Mouse (Mus musculus): ENCODE data around the gene Trmt11. TPM values are rescaled to one million over a fixed set of nuclear protein-coding genes. Genes with fewer than 3 reads are reported as not detected.

Trmt11 gene
- polyA plus RNA-seq, 1 experiment from 2014 or later, result 26.8 TPM

Other genes with a start within 250 kb of the Trmt11 start
- 31.0 and 37.4 TPM in 2 replicates for gene Hint3, start 28.9 kb upstream of the Trmt11 start, polyA plus RNA-seq (2015; fragmentation: Nextera tagmentation; extraction: Ambion mirVana)
- gene Ncoa7, start 202.6 kb upstream of the Trmt11 start, polyA plus RNA-seq (2015; fragmentation: Nextera tagmentation; extraction: Ambion mirVana), result 9.3 and 10.0 TPM in 2 replicates
- gene Hey2, start 242.1 kb upstream of the Trmt11 start, polyA plus RNA-seq (2015; fragmentation: Nextera tagmentation; extraction: Ambion mirVana), result 4.0 and 5.0 TPM in 2 replicates